In genomic region chr19:47222154-47222840, GRCm38 (mm10) we compare ENCODE assay signal across 11 mouse cellular contexts. TPM values are rescaled to one million over a fixed set of nuclear protein-coding genes. Genes with fewer than 3 reads are reported as not detected.
DNase-seq lines count a peak whose midpoint lies in the region; ATAC-seq lines count a peak whose summit lies in the region.
"Had no signal": no experiment of that assay in that cellular context is flagged by ENCODE, and none has a peak within 500 bp of the region (broad histone marks: within the 10 kb centered on the region; RNA-seq: fewer than 3 reads in every experiment).

No protein-coding gene starts in this region.

- no peak overlapping the region for H3K9ac ChIP-seq in midbrain, embryonic 14.5 days (replicated peaks; ENCODE audit: low read length)
- no peak overlapping the region for H3K9ac ChIP-seq in midbrain, embryonic 11.5 days (ENCODE audit: low read length)
- no peak overlapping the region for H3K9ac ChIP-seq in limb, embryonic 15.5 days

- no peak overlapping the region for H3K4me3 ChIP-seq in midbrain, embryonic 14.5 days (replicated peaks; ENCODE audit: low read depth, low read length)
- H3K4me3 ChIP-seq in midbrain, embryonic 11.5 days (ENCODE audit: low read depth, low read length), result no peak overlapping the region
- H3K4me3 ChIP-seq in limb, embryonic 15.5 days, result no peak overlapping the region

- no peak for ATAC-seq in midbrain, embryonic 14.5 days (ENCODE audit: low FRiP score, low TSS enrichment)
- ATAC-seq in midbrain, embryonic 11.5 days (ENCODE audit: low FRiP score), result no peak
- ATAC-seq in limb, embryonic 15.5 days (ENCODE audit: insufficient number of reproducible peaks, low FRiP score, low TSS enrichment, low read depth), result peak; percentile 49
- ATAC-seq: inflammation-experienced regulatory T-cells, adult 6 months had no signal

- no peaks in the 10 kb centered on the region for H3K9me3 ChIP-seq in midbrain, embryonic 14.5 days (ENCODE audit: control insufficient read depth, low read length)
- H3K9me3 ChIP-seq in midbrain, embryonic 11.5 days (ENCODE audit: control insufficient read depth, low read length), result no peaks in the 10 kb centered on the region
- H3K9me3 ChIP-seq in limb, embryonic 15.5 days, result no peaks in the 10 kb centered on the region

- H3K36me3 ChIP-seq in midbrain, embryonic 14.5 days (ENCODE audit: control insufficient read depth, insufficient read depth, low read length), result no peaks in the 10 kb centered on the region
- H3K36me3 ChIP-seq in midbrain, embryonic 11.5 days (ENCODE audit: control insufficient read depth, insufficient read depth, low read length), result no peaks in the 10 kb centered on the region
- no peaks in the 10 kb centered on the region for H3K36me3 ChIP-seq in limb, embryonic 15.5 days

- peaks cover 9% of the 10 kb centered on the region for H3K4me1 ChIP-seq in midbrain, embryonic 14.5 days (ENCODE audit: control insufficient read depth, insufficient read depth, low read length)
- no peaks in the 10 kb centered on the region for H3K4me1 ChIP-seq in midbrain, embryonic 11.5 days (ENCODE audit: control insufficient read depth, insufficient read depth, low read length)
- H3K4me1 ChIP-seq in limb, embryonic 15.5 days, result peaks cover 5% of the 10 kb centered on the region; the same call in 1 of the 2 replicates

- H3K27me3 ChIP-seq in midbrain, embryonic 14.5 days (ENCODE audit: control insufficient read depth, insufficient read depth, low read length), result no peaks in the 10 kb centered on the region
- H3K27me3 ChIP-seq in midbrain, embryonic 11.5 days (ENCODE audit: control insufficient read depth, insufficient read depth, low read length), result no peaks in the 10 kb centered on the region
- H3K27me3 ChIP-seq in limb, embryonic 15.5 days, result no peaks in the 10 kb centered on the region

- H3K27ac ChIP-seq in midbrain, embryonic 14.5 days (replicated peaks; ENCODE audit: low read depth, low read length), result peak overlapping the region; percentile 45; the same call in 1 of the 2 replicates
- no peak overlapping the region for H3K27ac ChIP-seq in midbrain, embryonic 11.5 days (ENCODE audit: low read depth, low read length)
- H3K27ac ChIP-seq in limb, embryonic 15.5 days, result no peak overlapping the region

- no peak for DNase-seq in midbrain, embryonic 14.5 days
- DNase-seq in midbrain, embryonic 11.5 days (ENCODE audit: low spot score, missing footprints), result no peak
- peak; percentile 79 for DNase-seq in cerebellum, adult 8-10 months
- DNase-seq in gastrocnemius, postnatal 14 days, result peak; percentile 84
- no peak for DNase-seq in thymus, postnatal 4 days
- no peak for DNase-seq in urinary bladder, postnatal 4 days (ENCODE audit: low spot score in 2 of 2)
- no peak for DNase-seq in kidney, postnatal 14 days
- DNase-seq: heart, adult 18-20 months; thymus, postnatal 14 days had no signal

- WGBS in midbrain, embryonic 14.5 days, result 92% methylated on average over 8 of the region's 8 CpGs
- 88% methylated on average over 8 of the region's 8 CpGs for WGBS in midbrain, embryonic 11.5 days
- 81% methylated on average over 8 of the region's 8 CpGs for WGBS in limb, embryonic 15.5 days

- H3K4me2 ChIP-seq in midbrain, embryonic 14.5 days (ENCODE audit: low read length), result no peak overlapping the region
- H3K4me2 ChIP-seq in midbrain, embryonic 11.5 days, result no peak overlapping the region
- H3K4me2 ChIP-seq in limb, embryonic 15.5 days, result no peak overlapping the region

- intact Hi-C loops in gastrocnemius, postnatal 14 days (cut with DNase I; ENCODE audit: low total_unique reads), result no loop called here

RNA-seq across cellular contexts. Expression of gene Neurl1a, which starts 43.7 kb away (rescaled TPM):
- 9.6 and 11.4 TPM in 2 replicates for polyA plus RNA-seq in midbrain, embryonic 14.5 days (2014; fragmentation: Nextera tagmentation; extraction: Ambion mirVana)
- 2.9 and 4.0 TPM in 2 replicates for polyA plus RNA-seq in midbrain, embryonic 11.5 days (2014; fragmentation: Nextera tagmentation; extraction: Ambion mirVana)
- 10 to 100 TPM; 63.6 to 86.9 TPM for total RNA-seq in gastrocnemius, postnatal 14 days (2021)
- polyA plus RNA-seq in limb, embryonic 15.5 days (2015; fragmentation: Nextera tagmentation; extraction: Ambion mirVana), result 6.2 and 8.2 TPM in 2 replicates

Comparison
In these comparisons a context has a peak if more than half of its experiments do, and no peak if none do; other contexts are left out.
1. DNase-seq: peak in cerebellum, adult 8-10 months (single experiment) and gastrocnemius, postnatal 14 days (single experiment); none in midbrain, embryonic 14.5 days (single experiment), midbrain, embryonic 11.5 days (single experiment), thymus, postnatal 4 days (single experiment), urinary bladder, postnatal 4 days (0 of 2) and kidney, postnatal 14 days (single experiment).